Mouse (Mus musculus) 3T3-L1 (cell line): ENCODE measurements around the gene Entr1.
"Not testable (repeated sequence)": the region's sequence is repeated elsewhere in the genome, so short reads cannot be mapped to it uniquely, and the experiment has no call there.

Source experiments
- DNase-seq: peaks from one replicate; pipeline ENCODE4 v3.0.0-alpha.2; 2015; ENCODE audit warnings: low read depth, low spot score

The Entr1 gene

DNA sequence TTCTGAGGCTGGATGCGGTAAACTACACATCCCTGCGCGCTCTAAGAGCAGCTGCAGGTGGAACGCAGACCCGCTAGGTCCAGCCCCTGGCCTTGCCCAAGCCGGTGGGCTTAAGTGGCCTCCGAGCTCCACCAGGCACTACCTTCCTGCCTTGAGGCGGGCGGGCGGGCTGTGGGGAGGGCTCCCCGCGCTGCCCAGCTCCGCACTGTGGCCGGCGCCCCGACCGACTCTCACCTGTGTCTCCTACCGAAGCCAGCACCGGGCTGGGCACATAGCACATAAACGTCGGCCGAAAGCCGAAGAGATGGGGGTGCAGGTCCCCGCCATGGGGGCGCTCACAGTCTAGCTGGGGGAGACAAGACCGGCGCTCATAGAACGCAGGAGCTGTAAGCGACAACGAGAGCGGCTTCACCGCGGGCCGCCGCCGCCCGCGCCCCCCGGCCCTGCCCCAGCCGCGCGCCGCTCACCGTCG, 398 bp downstream of the Entr1 start:
- no peak for DNase-seq

DNA sequence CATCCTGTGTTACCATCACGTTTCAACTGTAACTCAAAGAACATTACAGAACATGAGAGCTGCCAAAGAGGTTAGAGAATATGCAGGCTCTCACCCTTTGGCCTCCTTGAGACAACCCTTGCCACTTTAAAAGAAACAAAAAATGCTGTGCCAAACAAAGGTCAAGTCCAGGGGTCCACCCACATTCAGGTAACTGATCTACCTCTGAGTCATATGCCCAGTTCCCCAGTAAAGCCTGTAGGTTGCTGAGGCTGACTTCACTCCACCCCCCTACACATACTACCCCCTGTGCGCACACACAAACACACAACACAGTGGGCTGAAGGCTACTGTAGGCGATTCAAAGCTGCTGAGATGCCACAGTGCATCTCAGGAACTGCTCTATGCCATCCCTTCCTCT, 1.4 kb downstream of the Entr1 start:
- no peak for DNase-seq

DNA sequence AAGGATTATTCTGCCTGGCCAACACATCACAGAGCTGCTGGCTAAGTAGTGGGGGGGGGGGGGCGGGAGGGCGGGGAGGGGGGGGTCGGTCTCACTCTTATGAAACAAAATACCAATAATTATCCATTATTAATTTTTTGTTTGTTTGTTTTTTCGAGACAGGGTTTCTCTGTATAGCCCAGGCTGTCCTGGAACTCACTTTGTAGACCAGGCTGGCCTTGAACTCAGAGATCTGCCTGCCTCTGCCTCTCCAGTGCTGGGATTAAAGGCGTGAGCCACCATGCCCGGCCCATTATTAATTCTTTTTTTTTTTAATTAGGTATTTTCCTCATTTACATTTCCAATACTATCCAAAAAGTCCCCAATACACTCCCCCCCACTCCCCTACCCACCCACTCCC, 8.2 kb downstream of the Entr1 start:
- DNase-seq, result not testable (repeated sequence)

DNA sequence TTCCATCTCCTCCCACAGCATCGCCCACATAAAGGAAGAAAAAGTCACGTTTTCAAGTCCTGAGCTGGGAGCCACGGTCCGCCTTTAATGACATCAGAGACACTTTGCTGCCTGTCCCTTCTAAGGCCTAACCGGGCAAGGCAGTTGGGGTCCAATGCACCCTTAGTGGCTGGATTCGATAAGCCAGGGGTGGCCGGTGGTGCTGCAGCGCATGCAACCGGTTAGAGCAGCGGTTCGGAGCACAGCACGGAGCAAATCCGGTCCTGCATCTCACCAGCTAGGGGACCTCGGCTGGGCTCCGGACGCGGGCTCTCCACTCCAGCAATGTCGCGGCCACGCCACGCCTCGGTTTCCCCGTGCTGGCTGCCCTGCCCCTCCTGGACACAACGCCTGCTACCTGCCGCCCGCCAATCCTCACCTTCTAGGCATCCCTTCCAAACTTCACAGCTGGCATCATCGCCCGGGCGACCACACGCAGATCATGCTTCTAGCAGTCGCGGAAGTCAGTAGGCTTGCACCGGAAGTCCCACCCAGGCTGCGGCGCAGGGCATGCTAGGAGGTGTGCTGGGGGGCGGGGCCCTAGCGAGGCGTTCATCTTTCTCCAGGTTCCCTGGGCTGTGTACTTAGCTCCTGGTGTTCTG, 8.9 kb downstream of the Entr1 start, which contains the start of gene Snapc4:
Snapc4 (minus strand) TSS at position 523 of the 641 bp plus-strand sequence.
- peak; percentile 88 for DNase-seq

DNA sequence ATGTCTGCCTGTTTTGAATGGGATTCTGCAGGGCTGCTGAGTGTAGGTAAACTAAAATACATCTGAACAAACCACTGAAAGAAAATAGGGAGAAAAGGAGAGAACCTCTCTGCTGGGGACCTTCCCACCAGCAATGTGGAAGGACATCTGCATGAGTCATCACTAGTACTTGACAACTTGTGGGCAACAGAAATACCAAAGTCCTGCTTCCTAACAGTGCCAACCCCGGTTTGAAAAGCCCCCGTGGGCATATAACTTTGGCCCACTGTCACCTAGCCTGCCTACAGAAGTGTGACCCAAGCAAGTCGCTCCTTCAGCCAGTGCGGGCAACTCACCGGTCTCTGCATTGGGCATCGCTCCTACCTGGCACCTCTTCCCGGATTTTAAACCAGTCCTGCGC, 16.7 kb downstream of the Entr1 start:
- peak; percentile 75 for DNase-seq

DNA sequence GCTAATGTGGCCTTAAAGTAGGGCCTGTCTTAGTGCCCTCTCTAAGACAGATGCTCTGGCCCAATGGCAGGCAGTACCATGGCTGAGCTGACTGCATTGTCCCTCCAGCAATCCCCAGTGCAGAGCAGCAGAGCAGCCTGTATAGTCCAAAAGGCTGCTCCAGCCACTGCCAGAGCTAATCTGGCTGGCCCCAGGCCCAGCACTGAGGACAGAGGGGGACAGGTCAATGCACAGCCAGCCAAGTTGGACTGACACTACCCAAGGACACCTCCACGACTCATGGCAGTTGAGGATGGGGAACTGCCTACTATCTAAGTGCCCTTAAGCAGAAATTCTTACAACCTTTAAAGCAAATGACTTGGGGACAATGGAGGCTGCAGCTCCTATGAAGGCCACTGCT, 20.5 kb downstream of the Entr1 start:
- DNase-seq, result no peak

DNA sequence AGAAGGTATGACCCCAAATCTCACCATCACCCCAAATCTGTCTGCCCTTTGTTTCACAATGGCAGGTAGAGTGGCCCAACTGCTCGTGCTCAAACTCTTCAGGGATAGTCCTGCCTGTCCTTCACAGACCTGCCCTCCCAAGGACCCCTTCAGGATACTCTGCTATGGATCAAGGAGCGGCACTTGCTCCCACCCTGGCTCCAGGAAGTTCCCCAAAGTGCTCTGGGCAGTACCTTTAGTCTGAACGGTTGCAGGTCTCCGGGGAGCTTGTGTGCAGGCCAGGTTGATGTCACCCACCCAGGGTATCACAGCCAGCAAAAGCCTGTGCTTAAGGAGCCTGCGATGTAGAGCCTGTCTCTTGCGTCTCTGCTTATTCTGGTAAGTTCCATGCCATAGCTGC, 21.2 kb downstream of the Entr1 start:
- DNase-seq, result no peak

DNA sequence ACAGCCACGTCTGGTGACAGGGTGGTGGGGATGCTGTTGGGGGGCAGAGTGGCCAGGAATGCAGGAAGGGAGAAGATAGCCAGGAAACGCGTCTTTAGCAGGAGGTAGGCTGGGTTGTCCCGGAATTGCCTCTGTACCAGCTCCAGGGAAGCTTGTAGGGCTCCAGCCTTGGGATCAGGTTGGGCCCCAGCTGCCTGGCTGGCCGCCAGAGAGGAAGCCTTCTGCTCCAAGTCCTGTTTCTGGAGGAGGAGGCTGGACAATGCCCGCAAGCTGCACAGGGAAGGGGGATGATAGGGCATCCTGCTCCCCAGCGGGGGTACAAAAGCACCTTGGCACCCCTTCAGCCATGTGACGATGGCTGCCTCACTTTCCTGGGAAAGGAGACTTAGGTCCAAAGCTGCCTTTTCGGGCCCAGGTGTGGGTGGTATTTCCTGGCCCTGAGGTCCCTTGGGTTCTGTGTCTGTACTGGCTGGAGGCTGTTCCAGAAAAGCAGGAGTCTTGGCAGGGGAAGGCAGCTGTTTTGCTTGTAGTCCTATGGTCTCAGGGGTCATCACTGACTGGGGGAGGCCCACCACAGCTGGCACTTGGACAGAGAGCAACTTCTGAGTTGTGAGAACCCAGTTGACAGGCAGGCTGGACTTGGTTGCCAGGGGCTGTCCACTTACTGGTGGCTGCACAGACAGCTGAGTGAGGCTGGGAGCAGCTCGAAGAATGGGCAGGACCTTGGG, 24.2 kb downstream of the Entr1 start:
- peak; percentile 63 for DNase-seq

DNA sequence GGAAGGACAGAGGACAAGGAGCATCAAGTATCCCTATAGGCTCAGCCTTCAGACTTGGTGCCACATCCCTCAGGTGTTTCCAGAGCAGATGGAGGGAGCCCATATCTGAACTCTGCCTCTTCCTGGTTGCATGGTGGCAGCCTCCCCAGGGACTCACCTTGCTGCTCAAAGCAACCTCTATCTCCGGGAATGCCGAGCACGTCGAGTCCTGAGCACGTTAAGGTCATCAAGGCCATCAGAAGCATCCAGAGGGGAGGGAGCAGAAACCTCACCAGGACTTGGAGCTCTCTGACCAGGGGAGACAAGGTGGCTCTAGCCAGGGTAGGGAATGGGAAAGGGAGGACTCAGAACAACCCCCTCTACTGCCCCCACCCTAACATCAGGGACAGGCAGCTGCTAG, 25.6 kb downstream of the Entr1 start:
- no peak for DNase-seq

DNA sequence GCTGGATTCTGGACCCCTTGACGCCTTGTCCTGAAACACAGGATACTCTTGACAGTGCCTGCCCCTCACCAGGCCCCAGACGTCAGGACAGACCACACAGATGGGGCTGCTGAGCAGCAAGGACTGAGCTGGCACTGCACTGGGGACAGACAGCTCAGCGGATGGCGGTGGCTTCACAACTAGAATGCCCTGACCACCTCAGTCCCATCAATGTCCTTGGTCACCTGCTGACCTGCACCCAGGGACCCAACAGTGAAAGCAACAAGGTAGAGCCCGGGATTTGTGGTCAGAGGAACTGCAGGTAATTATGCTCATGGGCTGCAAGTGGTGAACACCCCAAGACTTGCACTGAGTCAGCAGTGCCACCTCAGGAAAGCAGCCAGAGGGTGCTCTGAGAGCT, 26.1 kb downstream of the Entr1 start:
- no peak for DNase-seq

DNA sequence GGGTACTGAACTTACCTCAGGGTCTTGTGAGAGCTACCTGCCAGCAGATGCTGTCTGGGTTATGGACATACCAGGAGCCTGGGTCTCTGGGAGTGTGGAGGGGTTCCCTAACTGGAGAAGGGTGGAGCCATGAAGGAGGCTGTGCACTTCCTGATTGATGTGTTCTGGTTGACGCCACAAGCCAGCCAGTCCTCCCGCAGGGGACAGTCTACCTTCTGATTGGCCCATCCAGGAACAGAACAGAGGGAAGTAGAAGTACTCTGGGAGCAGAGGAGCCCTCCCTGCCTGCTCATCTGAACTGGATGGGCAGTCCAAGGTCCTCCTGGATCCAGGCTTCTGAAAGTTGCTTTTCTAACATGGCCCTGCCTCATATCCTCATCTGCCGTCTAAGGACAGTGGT, 28.3 kb downstream of the Entr1 start, which contains the start of gene Card9:
Card9 (minus strand) TSS at position 147 of the 400 bp plus-strand sequence.
- no peak for DNase-seq

DNA sequence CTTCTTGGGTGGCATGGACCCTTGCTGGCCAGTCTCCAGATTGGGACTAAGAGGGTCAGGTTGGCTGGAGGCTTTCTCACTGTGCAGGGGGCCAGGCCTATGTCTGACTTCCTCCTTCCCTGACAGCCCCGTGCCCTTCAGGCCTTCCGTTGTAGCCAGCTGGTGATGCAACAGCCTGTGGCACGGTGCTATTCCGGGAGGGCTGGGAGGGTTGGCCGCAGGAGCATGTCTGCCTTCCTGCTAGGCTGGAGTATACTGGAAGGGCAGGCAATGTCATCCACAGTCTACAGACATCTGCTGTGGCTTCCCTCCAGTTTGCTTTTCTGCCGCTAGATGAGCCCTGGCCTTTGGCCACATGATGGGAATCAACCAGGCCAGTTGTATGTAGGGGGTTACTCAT, 29.1 kb downstream of the Entr1 start:
- DNase-seq, result no peak

DNA sequence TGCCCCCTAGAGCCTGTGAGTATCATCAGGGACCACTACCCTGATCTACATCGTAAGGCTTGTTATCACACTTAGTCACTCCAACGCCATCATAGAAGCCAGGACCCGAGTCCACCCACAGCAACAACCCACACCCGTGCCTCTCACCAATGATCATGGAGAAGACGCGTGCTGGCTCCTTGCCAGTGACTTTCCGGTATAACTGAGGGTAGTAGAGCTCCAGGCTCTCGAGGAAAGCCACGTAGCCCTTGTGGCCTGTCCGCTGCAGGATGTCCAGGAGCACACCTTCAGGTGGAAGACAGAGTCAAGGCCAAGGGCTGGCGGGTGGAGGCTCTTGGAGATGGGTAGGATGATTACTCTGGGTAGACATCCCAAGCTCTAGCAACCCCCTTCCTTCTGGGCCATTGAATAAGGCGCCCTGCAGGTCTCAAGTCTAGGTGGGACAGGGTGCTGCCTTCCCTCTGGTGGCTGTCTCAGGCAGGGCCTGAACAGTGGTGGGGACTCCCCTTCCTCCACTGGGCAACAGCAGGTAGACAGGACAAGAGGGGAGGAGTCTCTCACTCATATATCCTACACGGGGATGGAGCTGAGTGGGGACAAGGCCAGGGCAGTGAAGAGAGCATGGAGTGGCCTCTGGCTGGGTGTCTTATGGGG, 30.3 kb downstream of the Entr1 start:
- no peak for DNase-seq

DNA sequence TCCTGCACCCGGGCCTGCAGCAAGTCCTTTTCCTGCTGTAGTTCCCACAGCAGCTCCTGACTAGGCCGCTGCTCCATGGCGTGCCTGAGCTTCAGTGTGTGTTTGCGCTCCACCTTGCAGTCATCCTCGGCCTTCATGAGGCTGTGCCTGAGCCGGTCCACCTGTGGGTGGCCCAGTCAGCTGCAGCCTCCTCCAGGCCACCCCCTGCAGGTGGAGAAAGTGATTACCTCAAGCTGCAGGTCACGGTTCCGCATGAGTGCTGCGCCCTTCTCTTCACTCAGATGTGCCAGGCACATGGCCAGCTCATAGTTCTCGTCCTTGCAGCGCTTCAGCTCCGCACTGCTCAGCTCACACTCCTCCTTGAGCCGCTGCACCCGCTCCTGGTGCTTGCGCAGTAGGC, 31.6 kb downstream of the Entr1 start:
- DNase-seq, result no peak

DNA sequence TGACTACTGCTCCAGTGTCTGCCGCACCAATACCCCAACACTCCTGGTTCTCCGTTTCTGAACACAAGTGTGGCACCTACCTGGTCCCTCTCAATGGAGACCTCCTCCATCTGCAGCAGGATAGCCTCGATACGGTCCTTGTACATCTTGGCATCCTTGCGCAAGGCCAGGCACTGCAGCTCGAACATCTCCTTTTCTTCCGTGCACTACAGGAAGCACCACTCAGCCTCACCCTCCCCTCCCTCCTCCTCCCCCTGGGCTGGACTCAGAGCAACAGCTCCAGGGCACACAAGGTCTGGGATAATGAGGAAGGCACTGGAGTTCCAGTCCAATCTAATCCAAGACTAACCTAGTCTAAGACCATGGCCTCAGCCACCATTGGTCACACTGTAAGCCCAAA, 32.4 kb downstream of the Entr1 start:
- no peak for DNase-seq

DNA sequence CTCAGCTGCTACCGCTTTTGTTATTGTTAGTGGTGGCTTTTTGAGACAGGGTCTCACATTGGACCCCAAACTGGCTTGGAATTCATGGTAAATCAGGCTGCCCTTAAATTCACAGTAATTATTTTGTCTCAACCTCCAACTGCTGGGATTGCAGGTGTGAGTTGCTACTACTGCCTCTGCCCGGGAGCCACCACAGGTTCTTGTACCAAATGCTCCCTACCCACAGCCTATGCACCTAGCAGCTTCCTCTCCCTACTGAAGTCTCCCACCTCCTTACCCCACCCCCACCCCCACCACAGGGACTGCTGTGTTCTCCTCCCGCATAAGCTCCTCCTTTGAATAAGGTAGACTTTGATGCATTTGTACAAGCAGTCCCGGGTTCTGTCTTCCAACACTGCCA, 32.9 kb downstream of the Entr1 start:
- DNase-seq, result no peak

DNA sequence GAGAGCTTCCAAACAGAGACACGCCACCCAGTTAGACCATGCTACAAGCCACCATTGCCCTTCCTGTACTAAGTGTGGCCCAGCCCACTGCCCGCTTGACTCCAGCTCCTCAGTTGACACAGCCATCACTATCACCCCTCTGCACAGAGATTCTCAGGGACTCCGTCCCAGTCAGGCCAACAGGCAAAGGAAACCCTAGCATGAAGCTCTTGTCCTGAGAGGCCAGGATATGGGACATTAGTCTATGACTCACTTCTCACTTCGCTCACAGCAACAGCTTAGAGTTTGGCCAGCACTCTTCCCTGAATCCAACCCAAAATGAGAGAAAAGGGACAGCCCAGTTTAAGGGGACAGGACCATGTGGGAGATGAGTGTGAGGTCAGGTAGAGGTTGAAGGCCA, 34.7 kb downstream of the Entr1 start:
- DNase-seq, result no peak

DNA sequence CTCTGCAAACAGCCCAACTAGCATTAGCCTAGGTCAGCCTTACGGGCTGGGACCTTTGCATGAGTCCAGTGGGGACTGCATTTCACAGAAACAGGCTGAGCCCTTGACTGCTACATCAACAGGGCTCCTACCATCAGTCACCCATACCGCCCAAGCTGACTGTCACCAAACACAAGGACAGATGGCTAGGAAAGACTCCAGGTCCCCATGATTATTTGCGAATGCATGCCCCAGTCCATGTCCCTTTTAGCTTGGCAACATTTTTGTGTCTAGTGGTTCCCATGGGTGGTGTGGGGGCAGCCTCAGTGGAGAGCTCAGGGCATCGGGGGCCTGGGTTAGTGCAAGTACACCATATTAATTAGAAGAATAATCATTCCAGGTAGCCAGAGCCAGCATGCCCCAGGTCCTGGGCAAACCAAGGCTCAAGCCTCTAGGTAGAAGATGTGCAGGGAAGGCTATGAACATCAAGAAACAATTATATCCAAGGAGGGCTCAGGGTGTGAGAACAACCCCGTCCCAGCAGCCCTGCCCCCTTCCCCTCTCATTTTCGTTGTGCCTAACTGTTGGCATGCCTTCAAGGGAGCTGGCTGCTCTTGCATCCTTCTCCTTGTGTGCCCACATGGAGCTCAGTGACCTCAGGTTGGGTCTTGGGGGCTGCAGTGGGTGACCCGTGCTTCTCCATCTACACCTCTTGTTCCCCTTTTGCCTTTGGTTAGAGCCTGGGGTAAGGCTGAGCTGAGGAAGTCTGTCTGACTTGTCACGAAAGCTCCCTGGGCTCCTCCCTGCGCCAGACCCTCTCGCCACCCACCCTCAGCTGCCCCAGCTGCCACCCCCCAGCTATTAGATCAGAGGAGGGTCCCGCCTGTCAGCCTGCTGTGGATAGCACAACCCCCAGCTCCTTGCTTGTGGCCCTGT, 35.8 kb downstream of the Entr1 start:
- no peak for DNase-seq

DNA sequence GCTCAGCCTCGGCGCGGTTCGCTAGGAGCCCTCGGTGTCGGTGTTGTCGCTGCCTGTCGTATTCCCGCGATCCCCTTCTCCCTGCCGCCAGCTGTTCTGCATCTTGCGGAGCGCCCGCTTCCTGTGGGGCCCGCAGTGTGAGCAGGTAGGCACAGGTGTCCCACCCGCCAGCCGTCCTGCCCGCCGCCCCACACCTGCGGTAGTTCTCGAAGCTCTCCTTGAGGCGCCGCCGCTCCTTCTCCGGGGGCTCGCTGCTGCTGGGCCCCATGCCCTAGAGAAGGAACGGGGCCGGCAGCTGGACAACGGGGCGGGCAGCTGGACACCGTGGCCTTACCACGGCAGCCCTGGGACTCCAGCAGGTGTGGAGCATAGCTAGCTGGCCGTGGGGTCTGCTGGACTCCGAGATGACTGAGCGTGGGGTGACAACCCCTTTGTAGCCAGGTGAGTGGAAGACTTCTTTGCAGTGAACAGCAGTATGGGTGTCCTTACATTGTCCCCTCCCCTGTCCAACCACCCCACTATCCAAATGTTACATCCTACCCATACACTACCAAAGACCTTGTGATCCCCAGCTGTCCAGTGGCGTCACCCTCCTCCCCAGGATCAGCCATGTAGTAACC, 36.7 kb downstream of the Entr1 start:
- DNase-seq, result no peak

DNA sequence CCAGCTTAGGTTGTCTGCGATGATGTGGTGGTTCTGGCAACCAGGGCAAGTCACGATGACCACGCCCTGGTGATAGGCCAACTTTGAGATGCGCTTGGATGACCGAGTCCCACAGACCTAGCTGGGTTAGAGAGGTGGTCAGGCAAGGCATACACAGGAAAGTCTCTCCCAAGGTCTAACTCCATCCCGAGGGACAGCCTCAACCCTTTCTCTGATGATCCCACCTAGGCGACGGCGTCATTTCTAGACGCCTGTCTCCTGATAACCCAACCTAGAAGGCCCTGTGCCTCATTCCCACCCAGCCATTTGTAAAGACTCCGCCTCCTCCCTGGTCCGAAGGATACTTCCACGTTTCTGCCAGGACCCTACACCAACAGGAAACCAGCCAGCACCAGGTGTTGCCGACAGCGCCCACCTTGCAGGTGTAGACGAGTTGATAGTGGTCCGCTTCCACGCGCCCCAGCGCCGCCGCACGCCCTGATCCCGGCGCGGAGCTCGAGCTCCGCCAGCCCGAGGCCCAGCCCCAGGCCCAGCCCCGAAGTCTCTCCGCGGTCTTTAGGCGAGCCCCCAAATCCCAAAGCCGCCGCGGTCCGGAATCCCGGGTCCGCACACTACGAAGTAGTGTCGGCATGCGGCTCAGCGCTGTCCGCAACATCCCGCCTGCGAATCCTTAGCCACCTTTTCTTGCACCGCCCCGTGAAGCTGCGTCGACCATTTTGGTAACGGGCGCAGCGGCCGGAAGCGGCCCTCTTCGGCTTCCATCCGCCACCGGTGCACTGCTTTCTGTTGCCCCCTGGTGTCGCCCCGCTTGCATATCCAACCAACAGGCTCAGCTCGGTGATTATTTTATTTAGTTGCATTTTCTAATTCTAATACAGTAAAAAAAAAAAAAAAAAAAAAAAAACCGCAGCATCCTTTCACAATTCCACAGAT, 37.5 kb downstream of the Entr1 start, which contains the start of gene Dnlz:
Dnlz (minus strand) TSS at position 753 of the 933 bp plus-strand sequence.
- DNase-seq, result peak; percentile 93
